Mouse (Mus musculus) kidney, embryonic 14.5 days (tissue): ENCODE data around the gene Dcp1b. TPM values are rescaled to one million over a fixed set of nuclear protein-coding genes. Genes with fewer than 3 reads are reported as not detected.

Experiments
- ATAC-seq: fragments of 200-750 bp; cut with Nextera tagmentation; 2 replicates; pipeline ENCODE4 v1.8.0; 2017; ENCODE audit warnings: moderate number of reproducible peaks, mild to moderate bottlenecking, moderate TSS enrichment, moderate library complexity; ENCODE audit not compliant: low FRiP score, low TSS enrichment
- H3K27ac ChIP-seq: fragments of 300-500 bp; sonication (generic); 2 replicates; pipeline ENCODE4 v1.5.1; 2014; ENCODE audit warnings: low read depth, mild to moderate bottlenecking, low read length, moderate library complexity, mixed read lengths
- H3K27me3 ChIP-seq: fragments of 300-500 bp; sonication (generic); 2 replicates; pipeline ENCODE4 v1.6.1; 2014; ENCODE audit warnings: mild to moderate bottlenecking, low read length; ENCODE audit not compliant: control insufficient read depth, insufficient read depth
- H3K36me3 ChIP-seq: fragments of 300-500 bp; sonication (generic); 2 replicates; pipeline ENCODE4 v1.6.1; 2014; ENCODE audit warnings: low read length, mixed read lengths; ENCODE audit not compliant: control insufficient read depth, insufficient read depth
- H3K4me1 ChIP-seq: fragments of 300-500 bp; sonication (generic); 2 replicates; pipeline ENCODE4 v1.6.1; 2014; ENCODE audit warnings: low read length, mixed read lengths; ENCODE audit not compliant: control insufficient read depth, insufficient read depth
- H3K4me2 ChIP-seq: fragments of 300-500 bp; sonication (generic); replicated peaks from 2 replicates; pipeline ENCODE4 v1.6.1; 2014; ENCODE audit warnings: low read depth, mild to moderate bottlenecking, low read length
- H3K4me3 ChIP-seq: fragments of 300-500 bp; sonication (generic); 2 replicates; pipeline ENCODE4 v1.5.1; 2014; ENCODE audit warnings: mild to moderate bottlenecking, low read length
- H3K9ac ChIP-seq: fragments of 300-500 bp; sonication (generic); 2 replicates; pipeline ENCODE4 v1.6.1; 2014; ENCODE audit warnings: low read depth, mild to moderate bottlenecking, low read length, moderate library complexity
- H3K9me3 ChIP-seq: fragments of 300-500 bp; sonication (generic); 2 replicates; pipeline ENCODE4 v1.6.1; 2016; ENCODE audit warnings: low read length; ENCODE audit not compliant: control insufficient read depth
- whole genome bisulfite sequencing: fragments of 180-500 bp; shearing (Covaris S2); extraction: QIAGEN DNeasy Blood & Tissue Kit; methylation state at CpG from one replicate; pipeline ENCODE4 v1.1.7; 2014; 5-methylcytosine and 5-hydroxymethylcytosine counted together
- polyA plus RNA-seq: library from polyadenylated mRNA; unstranded; fragments of >200 nt; fragmentation: Nextera tagmentation; extraction: Ambion mirVana; gene quantifications from 2 replicates; pipeline ENCODE4 v1.2.1, GENCODE M21; 2014

Gene Dcp1b
- 9.3 and 9.4 TPM in 2 replicates for polyA plus RNA-seq

DNA sequence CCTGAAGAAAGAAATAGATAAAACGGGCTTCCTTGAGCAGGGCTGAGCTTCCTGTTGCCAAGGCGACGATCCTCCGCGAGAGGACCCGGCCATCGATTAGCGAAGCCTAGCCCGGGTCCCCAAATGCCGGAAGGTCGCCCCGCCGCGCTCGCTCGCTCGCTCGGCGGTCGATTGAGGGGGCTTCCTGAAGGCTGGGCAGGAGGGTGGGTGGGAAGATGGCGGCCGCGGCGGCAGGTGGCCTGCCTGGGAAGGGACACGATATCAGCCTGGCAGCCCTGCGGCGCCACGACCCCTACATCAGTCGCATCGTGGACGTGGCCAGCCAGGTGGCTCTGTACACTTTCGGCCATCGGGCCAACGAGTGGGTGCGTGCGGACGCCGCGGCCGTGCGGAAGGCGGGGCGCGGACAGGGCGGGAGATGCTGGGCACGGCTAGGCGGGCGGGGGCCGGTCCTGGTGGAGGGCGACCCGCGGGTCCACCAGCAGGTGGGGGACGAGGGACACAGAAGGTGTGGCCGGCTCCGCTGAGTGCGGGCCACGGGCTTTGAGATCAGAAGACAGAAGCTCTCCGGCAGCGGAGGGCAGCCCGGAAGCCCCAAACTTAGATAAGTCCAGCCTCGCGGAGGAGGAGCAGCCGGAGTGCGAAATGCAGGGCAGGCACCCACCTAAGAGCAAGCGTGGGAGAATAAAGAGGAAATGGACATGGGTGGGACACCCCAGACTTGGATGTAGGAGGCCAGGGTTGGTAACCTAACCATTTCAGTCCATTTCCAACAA lies at the start of gene Dcp1b:
TSS of gene Dcp1b (plus strand) at position 176 of the 776 bp plus-strand sequence.
- Histone ChIP-seq H3K9me3 (no peaks in the 10 kb centered on the region), H3K4me2 (peak within 1 kb of the TSS; percentile 56), H3K4me1 (no peaks in the 10 kb centered on the region), H3K27me3 (no peaks in the 10 kb centered on the region), H3K36me3 (no peaks in the 10 kb centered on the region), H3K9ac (peak within 1 kb of the TSS; percentile 84), H3K27ac (peak within 1 kb of the TSS; percentile 89), H3K4me3 (peak within 1 kb of the TSS; percentile 91)
- WGBS, result under 1% methylated on average over 60 of the region's 65 CpGs
- ATAC-seq, result peak; percentile 96

DNA sequence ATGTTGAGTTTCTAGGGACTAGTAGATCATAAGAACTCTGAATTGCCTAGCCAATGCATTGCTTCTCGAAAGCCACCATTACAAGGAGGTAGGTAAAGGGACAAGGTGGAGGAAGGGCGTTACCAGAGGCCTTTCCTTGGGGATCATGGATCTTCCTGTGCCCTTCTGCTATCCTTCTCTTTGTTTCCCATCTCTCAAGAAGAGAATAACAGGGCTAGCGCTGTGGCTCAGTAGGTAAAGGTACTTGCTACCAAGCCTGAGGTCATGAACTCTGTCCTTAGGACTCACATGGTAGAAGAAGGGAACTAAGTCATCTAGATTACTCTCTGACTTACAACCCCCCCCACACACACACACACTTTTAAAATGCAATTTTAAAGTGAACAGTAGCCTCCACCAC lies 48.1 kb upstream of the Dcp1b start:
- Histone ChIP-seq H3K4me3 (no peak overlapping the region), H3K9ac (no peak overlapping the region), H3K27ac (no peak overlapping the region), H3K36me3 (no peaks in the 10 kb centered on the region), H3K27me3 (no peaks in the 10 kb centered on the region), H3K4me2 (no peak overlapping the region), H3K4me1 (no peaks in the 10 kb centered on the region), H3K9me3 (no peaks in the 10 kb centered on the region)
- WGBS, result 81% methylated on average over 3 of the region's 3 CpGs
- no peak for ATAC-seq

DNA sequence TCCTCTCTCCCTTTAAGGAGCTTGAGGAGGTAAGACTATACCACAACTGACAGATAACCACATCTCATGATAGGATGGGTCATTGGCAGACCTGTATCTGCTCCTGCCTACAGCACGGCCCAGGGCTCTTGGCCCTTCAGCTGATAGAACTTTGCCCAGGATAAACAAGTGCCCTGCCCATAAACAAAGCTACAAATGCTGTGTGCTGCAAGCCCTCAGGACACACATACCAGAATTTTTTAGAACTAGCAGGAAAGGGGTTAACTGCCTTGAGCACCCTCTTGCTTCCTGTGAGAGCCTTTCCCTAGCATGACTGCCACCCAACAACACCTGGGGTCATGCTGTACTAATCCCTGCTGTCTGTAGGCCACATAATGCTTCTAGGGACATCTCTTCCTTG lies 47.0 kb upstream of the Dcp1b start:
- H3K4me1 ChIP-seq, result no peaks in the 10 kb centered on the region
- H3K9ac ChIP-seq, result no peak overlapping the region
- WGBS, result 91% methylated on average over 1 of the region's 1 CpGs
- no peaks in the 10 kb centered on the region for H3K36me3 ChIP-seq
- no peak for ATAC-seq
- no peak overlapping the region for H3K4me2 ChIP-seq
- H3K4me3 ChIP-seq, result no peak overlapping the region
- H3K27me3 ChIP-seq, result no peaks in the 10 kb centered on the region
- H3K27ac ChIP-seq, result no peak overlapping the region
- H3K9me3 ChIP-seq, result no peaks in the 10 kb centered on the region

DNA sequence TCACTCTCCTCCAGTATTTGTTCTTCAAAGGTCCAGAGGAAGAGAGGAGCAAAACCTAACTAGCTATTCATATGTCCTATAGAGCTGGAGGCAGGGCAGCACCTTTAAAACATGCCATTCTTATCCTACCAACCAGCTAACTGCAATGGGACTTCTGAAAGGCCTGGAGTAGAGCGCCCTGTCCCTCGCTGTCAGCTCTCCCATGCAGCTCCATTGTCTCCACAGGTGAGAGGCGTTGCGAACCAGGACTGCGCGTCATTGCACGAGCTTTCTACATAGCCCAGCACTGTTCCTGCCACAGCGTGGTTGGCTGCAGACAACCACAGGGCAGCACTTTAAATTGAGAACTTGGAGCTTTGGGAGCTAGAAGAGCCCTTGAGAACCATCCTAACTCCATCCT lies 46.5 kb upstream of the Dcp1b start:
- Histone ChIP-seq H3K9ac (no peak overlapping the region), H3K36me3 (no peaks in the 10 kb centered on the region), H3K27me3 (no peaks in the 10 kb centered on the region), H3K9me3 (no peaks in the 10 kb centered on the region), H3K4me3 (no peak overlapping the region), H3K4me2 (no peak overlapping the region), H3K4me1 (no peaks in the 10 kb centered on the region), H3K27ac (no peak overlapping the region)
- 83% methylated on average over 8 of the region's 8 CpGs for WGBS
- no peak for ATAC-seq

DNA sequence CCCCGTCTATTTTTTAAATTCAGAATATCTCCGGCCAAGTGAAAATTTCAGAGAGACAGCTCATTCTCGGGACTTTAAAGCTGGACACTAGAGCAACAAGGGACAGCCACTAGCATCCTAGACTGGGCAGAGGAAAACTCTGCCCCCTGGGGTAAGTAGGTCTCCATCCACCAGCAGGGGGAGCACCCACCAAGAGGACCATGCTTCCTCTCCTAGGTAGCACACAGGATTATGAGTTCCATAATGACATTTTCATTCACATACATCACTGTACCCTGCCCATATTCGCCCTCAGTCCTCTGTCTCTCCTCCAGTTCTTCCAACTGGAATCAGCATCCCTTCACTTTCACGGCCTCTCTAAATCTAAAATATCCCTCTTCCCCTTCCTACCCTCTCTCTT lies 45.4 kb upstream of the Dcp1b start:
- Histone ChIP-seq H3K4me1 (no peaks in the 10 kb centered on the region), H3K4me3 (no peak overlapping the region), H3K9ac (no peak overlapping the region), H3K4me2 (no peak overlapping the region), H3K9me3 (no peaks in the 10 kb centered on the region), H3K27ac (no peak overlapping the region), H3K36me3 (no peaks in the 10 kb centered on the region), H3K27me3 (no peaks in the 10 kb centered on the region)
- ATAC-seq, result no peak
- WGBS, result 77% methylated on average over 5 of the region's 5 CpGs

DNA sequence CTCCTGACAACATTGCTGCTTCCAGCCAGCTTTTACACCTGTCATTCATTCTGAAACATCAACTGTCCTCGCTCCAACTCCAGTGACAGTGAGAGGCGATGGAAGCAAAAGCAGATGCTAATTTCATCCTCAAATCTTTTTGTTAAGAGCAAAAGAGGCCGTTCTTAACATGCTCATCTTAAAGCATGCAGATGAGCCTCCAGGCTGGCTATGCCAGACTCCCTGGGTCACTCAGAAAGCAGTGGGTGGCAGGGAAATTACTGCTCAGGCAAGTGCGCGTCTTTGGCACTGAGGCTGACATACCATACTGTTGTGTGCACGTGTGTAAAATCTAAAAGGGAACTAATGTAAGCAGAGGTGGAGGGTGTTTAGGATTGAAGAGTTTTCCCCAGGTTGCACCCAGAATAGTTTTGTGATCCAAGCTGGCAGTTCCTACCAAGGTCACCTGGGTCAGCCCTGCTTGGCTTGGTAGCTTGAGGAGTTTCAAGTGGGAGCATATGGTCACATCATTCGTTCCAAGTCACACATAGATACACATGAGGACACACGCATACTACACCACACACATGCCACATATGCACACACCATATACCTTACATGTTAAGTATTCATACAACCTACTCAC lies 42.8 kb upstream of the Dcp1b start:
- 84% methylated on average over 8 of the region's 8 CpGs for WGBS
- no peak overlapping the region for H3K9ac ChIP-seq
- ATAC-seq, result no peak
- no peak overlapping the region for H3K4me2 ChIP-seq
- H3K27me3 ChIP-seq, result no peaks in the 10 kb centered on the region
- H3K4me3 ChIP-seq, result no peak overlapping the region
- H3K27ac ChIP-seq, result no peak overlapping the region
- no peaks in the 10 kb centered on the region for H3K36me3 ChIP-seq
- H3K9me3 ChIP-seq, result no peaks in the 10 kb centered on the region
- H3K4me1 ChIP-seq, result no peaks in the 10 kb centered on the region

DNA sequence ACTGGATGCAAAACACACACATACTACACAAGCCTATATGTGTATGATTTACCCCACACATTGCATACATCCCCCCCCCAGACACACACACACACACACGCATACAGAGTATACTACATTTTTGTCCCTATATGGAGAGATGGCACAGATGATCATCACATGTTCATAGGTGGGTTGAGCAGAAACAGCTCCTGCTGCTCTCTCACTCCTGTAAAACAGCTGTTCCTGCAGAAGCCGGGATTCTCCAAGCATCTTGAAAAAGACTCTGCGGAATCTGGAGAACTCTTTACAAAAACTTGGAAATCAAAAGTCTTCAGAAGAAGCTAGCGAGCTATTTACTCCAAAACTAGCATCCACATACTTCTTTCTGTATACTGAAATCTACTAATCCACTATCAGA lies 42.2 kb upstream of the Dcp1b start:
- no peak for ATAC-seq
- WGBS, result 87% methylated on average over 4 of the region's 4 CpGs
- Histone ChIP-seq H3K4me1 (no peaks in the 10 kb centered on the region), H3K4me3 (no peak overlapping the region), H3K27ac (no peak overlapping the region), H3K36me3 (no peaks in the 10 kb centered on the region), H3K9me3 (no peaks in the 10 kb centered on the region), H3K27me3 (no peaks in the 10 kb centered on the region), H3K4me2 (no peak overlapping the region), H3K9ac (no peak overlapping the region)

DNA sequence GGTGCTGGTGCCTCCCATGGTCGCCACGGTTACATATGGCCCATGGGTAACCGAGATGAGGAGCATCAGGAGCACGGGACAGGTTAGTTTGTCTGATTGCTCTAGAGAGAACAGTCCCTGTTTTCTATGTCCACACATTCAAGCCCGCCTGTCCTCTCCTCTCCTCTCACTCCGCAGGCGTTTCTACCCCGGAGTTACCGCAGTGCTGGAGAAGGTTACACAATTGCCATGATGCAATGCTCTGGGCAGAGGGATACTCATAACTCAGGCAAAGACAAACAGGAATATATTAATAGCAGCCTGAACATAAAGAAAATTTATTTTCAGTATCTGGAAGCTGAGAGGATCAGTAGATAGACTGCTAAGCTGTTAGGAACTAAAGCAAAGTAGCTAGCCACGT lies 37.3 kb upstream of the Dcp1b start:
- no peak for ATAC-seq
- Histone ChIP-seq H3K36me3 (no peaks in the 10 kb centered on the region), H3K9ac (no peak overlapping the region), H3K9me3 (no peaks in the 10 kb centered on the region), H3K4me1 (no peaks in the 10 kb centered on the region), H3K4me3 (no peak overlapping the region), H3K4me2 (no peak overlapping the region), H3K27me3 (no peaks in the 10 kb centered on the region), H3K27ac (no peak overlapping the region)
- 82% methylated on average over 10 of the region's 10 CpGs for WGBS

DNA sequence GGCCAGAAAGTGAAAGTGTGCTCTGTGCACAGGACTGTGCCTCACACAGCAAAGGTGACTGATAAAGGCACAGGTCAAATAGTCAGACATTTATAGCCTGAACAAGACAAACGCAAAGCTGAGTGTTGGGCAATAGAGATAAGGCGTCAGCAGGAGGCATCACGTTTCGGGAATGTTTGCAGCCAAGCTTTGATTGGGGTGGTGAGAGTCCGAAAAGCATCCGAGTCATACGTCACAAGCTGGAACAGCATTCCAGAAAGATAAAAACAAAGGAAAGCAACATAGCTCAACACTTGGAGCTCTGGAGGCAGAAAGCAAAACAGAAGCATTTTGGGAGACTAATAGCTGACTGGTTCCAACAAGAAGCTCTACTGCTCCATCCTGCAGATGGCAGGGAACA lies 35.5 kb upstream of the Dcp1b start:
- Histone ChIP-seq H3K4me3 (no peak overlapping the region), H3K9ac (no peak overlapping the region), H3K4me1 (no peaks in the 10 kb centered on the region), H3K27ac (no peak overlapping the region), H3K9me3 (no peaks in the 10 kb centered on the region), H3K36me3 (no peaks in the 10 kb centered on the region), H3K27me3 (no peaks in the 10 kb centered on the region), H3K4me2 (no peak overlapping the region)
- ATAC-seq, result no peak
- 33% methylated on average over 7 of the region's 7 CpGs for WGBS
